In genomic region chr8:121995895-121996294, GRCm38 (mm10) we compare ENCODE assay signal across 24 mouse cellular contexts. TPM values are rescaled to one million over a fixed set of nuclear protein-coding genes. Genes with fewer than 3 reads are reported as not detected.
DNase-seq lines count a peak whose midpoint lies in the region; ATAC-seq and TF ChIP-seq lines count a peak whose summit lies in the region.
"Had no signal": no experiment of that assay in that cellular context is flagged by ENCODE, and none has a peak within 500 bp of the region (broad histone marks: within the 10 kb centered on the region; RNA-seq: fewer than 3 reads in every experiment).

No protein-coding gene starts in this region.

- 84% methylated on average over 3 of the region's 3 CpGs for WGBS in lung, postnatal 0 days
- WGBS in liver, postnatal 0 days (ENCODE audit: insufficient replicate concordance) = 64% methylated on average over 3 of the region's 3 CpGs

- H3K9me3 ChIP-seq in lung, postnatal 0 days (ENCODE audit: low read length) = no peaks in the 10 kb centered on the region
- no peaks in the 10 kb centered on the region for H3K9me3 ChIP-seq in liver, postnatal 0 days (ENCODE audit: low read length)
- H3K9me3 ChIP-seq: embryonic facial prominence, embryonic 10.5 days; forebrain, embryonic 13.5 days; G1E; heart, embryonic 13.5 days; hindbrain, embryonic 12.5 days had no signal

- H3K27me3 ChIP-seq in lung, postnatal 0 days (replicated peaks; ENCODE audit: insufficient read depth, low read length) = no peaks in the 10 kb centered on the region
- no peaks in the 10 kb centered on the region for H3K27me3 ChIP-seq in liver, postnatal 0 days (ENCODE audit: insufficient read depth, low read length)
- H3K27me3 ChIP-seq: forebrain, embryonic 13.5 days; heart, embryonic 13.5 days; hindbrain, embryonic 12.5 days had no signal

- DNase-seq in embryo, embryonic 10 days (ENCODE audit: low spot score) = peak; percentile 19
- DNase-seq in embryo, embryonic 9.5 days (ENCODE audit: extremely low spot score) = no peak
- peak; percentile 70 for DNase-seq in lung, postnatal 36 days
- no peak for DNase-seq in lung, postnatal 0 days (ENCODE audit: low spot score)
- peak; percentile 40 for DNase-seq in liver, postnatal 0 days
- DNase-seq in cerebellum, adult 9-10 months = no peak
- DNase-seq in cerebellum, adult 11-12 months = no peak
- DNase-seq: adrenal gland, postnatal 10 days; B cell, adult 2 months; cerebellum, adult 18-20 months; cerebellum, postnatal 10 days; gastrocnemius, adult 2 months; gastrocnemius, postnatal 25 days; heart, postnatal 4 days had no signal

- H3K36me3 ChIP-seq in lung, postnatal 0 days (ENCODE audit: insufficient read depth, low read length) = peaks cover 26% of the 10 kb centered on the region
- H3K36me3 ChIP-seq in liver, postnatal 0 days (replicated peaks; ENCODE audit: insufficient read depth, low read length) = peaks cover 66% of the 10 kb centered on the region

- no peak overlapping the region for H3K9ac ChIP-seq in lung, postnatal 0 days (replicated peaks; ENCODE audit: low read depth)
- no peak overlapping the region for H3K9ac ChIP-seq in liver, postnatal 0 days (replicated peaks)
- H3K9ac ChIP-seq: forebrain, embryonic 13.5 days; heart, embryonic 13.5 days; hindbrain, embryonic 12.5 days had no signal

- ATAC-seq in lung, postnatal 0 days = no peak
- ATAC-seq in liver, postnatal 0 days = peak; percentile 83
- ATAC-seq: CD4-positive, CD25-positive, alpha-beta regulatory T cell, adult 4 months; forebrain, embryonic 13.5 days; hindbrain, postnatal 0 days had no signal

- no peak for TF ChIP-seq EP300 in lung, postnatal 0 days (IDR thresholded peaks at IDR 0.05)
- TF ChIP-seq EP300 in liver, postnatal 0 days (IDR thresholded peaks at IDR 0.05; ENCODE audit: low read depth) = no peak

- no peak overlapping the region for H3K27ac ChIP-seq in lung, postnatal 0 days (ENCODE audit: low read length)
- no peak overlapping the region for H3K27ac ChIP-seq in liver, postnatal 0 days (ENCODE audit: low read depth)
- H3K27ac ChIP-seq: embryonic facial prominence, embryonic 10.5 days; forebrain, embryonic 13.5 days; gastrocnemius, adult 2 months; heart, embryonic 13.5 days; hindbrain, embryonic 12.5 days; hindbrain, postnatal 0 days had no signal

- no peak for TF ChIP-seq CTCF in lung, postnatal 0 days (IDR thresholded peaks at IDR 0.05)
- TF ChIP-seq CTCF in liver, postnatal 0 days (IDR thresholded peaks at IDR 0.05; ENCODE audit: low read depth) = no peak

- no peak overlapping the region for H3K4me3 ChIP-seq in lung, postnatal 0 days (ENCODE audit: low read depth, low read length)
- no peak overlapping the region for H3K4me3 ChIP-seq in liver, postnatal 0 days (ENCODE audit: low read depth, low read length)
- H3K4me3 ChIP-seq: embryonic facial prominence, embryonic 10.5 days; forebrain, embryonic 13.5 days; gastrocnemius, adult 2 months; heart, embryonic 13.5 days; hindbrain, embryonic 12.5 days had no signal

- H3K4me2 ChIP-seq in lung, postnatal 0 days (replicated peaks; ENCODE audit: low read depth, low read length) = no peak overlapping the region
- H3K4me2 ChIP-seq in liver, postnatal 0 days (ENCODE audit: low read depth, low read length) = no peak overlapping the region
- H3K4me2 ChIP-seq: forebrain, embryonic 13.5 days; heart, embryonic 13.5 days; hindbrain, embryonic 12.5 days had no signal

- H3K4me1 ChIP-seq in lung, postnatal 0 days (ENCODE audit: insufficient read depth, low read depth, low read length) = no peaks in the 10 kb centered on the region
- no peaks in the 10 kb centered on the region; the same call in 1 of the 2 replicates for H3K4me1 ChIP-seq in liver, postnatal 0 days (ENCODE audit: insufficient read depth)
- H3K4me1 ChIP-seq: embryonic facial prominence, embryonic 10.5 days; hindbrain, embryonic 12.5 days had no signal

RNA-seq across cellular contexts. Expression of gene Banp, which starts 46.3 kb away (rescaled TPM):
- 17.1 and 30.7 TPM in 2 replicates for polyA plus RNA-seq in lung, postnatal 0 days (2015; fragmentation: Nextera tagmentation; extraction: Ambion mirVana)
- 7.6 and 7.9 TPM in 2 replicates for polyA plus RNA-seq in liver, postnatal 0 days (2015; fragmentation: Nextera tagmentation; extraction: Ambion mirVana)

RNA-seq across cellular contexts. Expression of gene Car5a, which starts 51.2 kb away (rescaled TPM):
- 0.37 and 0.61 TPM in 2 replicates for polyA plus RNA-seq in lung, postnatal 0 days (2015; fragmentation: Nextera tagmentation; extraction: Ambion mirVana)
- polyA plus RNA-seq in liver, postnatal 0 days (2015; fragmentation: Nextera tagmentation; extraction: Ambion mirVana) = 5.9 and 9.6 TPM in 2 replicates
- polyA plus RNA-seq: CD4-positive, CD25-positive, alpha-beta regulatory T cell, adult 4 months; embryonic facial prominence, embryonic 10.5 days; embryonic facial prominence, embryonic 14.5 days; forebrain, embryonic 13.5 days; heart, postnatal 0 days; intestine, embryonic 14.5 days had no signal

Comparison
In these comparisons a context has a peak if more than half of its experiments do, and no peak if none do; other contexts are left out.
1. DNase-seq: peak in embryo, embryonic 10 days (single experiment), lung, postnatal 36 days (single experiment) and liver, postnatal 0 days (single experiment); none in embryo, embryonic 9.5 days (single experiment), lung, postnatal 0 days (single experiment), cerebellum, adult 9-10 months (single experiment) and cerebellum, adult 11-12 months (single experiment).